13 mouse cellular contexts compared by ENCODE assay signal in genomic region chr11:114223061-114223460, GRCm38 (mm10).
"Had no signal": no experiment of that assay in that cellular context is flagged by ENCODE, and none has a peak within 500 bp of the region (broad histone marks: within the 10 kb centered on the region; RNA-seq: fewer than 3 reads in every experiment).

No protein-coding gene starts in this region.

- H3K4me1 ChIP-seq: liver, embryonic 12.5 days had no signal

- H3K9me3 ChIP-seq: kidney, embryonic 15.5 days; limb, embryonic 10.5 days; liver, embryonic 12.5 days had no signal

- H3K4me2 ChIP-seq: kidney, embryonic 15.5 days; liver, embryonic 12.5 days had no signal

- H3K9ac ChIP-seq: kidney, embryonic 15.5 days; liver, embryonic 12.5 days; liver, postnatal 0 days had no signal

- DNase-seq: kidney, adult 2 months; kidney, postnatal 14 days; liver, postnatal 0 days; lung, postnatal 36 days; right cerebral cortex, adult 18-20 months; right cerebral cortex, postnatal 25 days; thymus, adult 18-20 months had no signal

- H3K27ac ChIP-seq: kidney, embryonic 15.5 days; left cerebral cortex, adult 2 months; limb, embryonic 10.5 days; liver, embryonic 12.5 days had no signal

- ATAC-seq: liver, embryonic 12.5 days; liver, postnatal 0 days; lung, postnatal 0 days; midbrain, embryonic 16.5 days had no signal

- H3K36me3 ChIP-seq: kidney, embryonic 15.5 days; limb, embryonic 10.5 days; liver, embryonic 12.5 days had no signal

- H3K4me3 ChIP-seq: kidney, embryonic 15.5 days; left cerebral cortex, adult 2 months; limb, embryonic 10.5 days; liver, embryonic 12.5 days had no signal
